Mouse (Mus musculus) limb, embryonic 11.5 days (tissue): ENCODE results near the gene Podxl. TPM values are rescaled to one million over a fixed set of nuclear protein-coding genes. Genes with fewer than 3 reads are reported as not detected.

ENCODE experiments used
- ATAC-seq: fragments of 200-750 bp; cut with Nextera tagmentation; 2 replicates; pipeline ENCODE4 v1.8.0; 2017; ENCODE audit warnings: low read depth; ENCODE audit not compliant: insufficient number of reproducible peaks, low FRiP score, low TSS enrichment
- DNase-seq: peaks from one replicate; pipeline ENCODE4 v3.0.0-alpha.2; 2015; ENCODE audit warnings: low spot score
- H3K27ac ChIP-seq: fragments of 300-500 bp; sonication (generic); replicated peaks from 2 replicates; pipeline ENCODE4 v1.5.1; 2014; ENCODE audit warnings: low read depth, mild to moderate bottlenecking, low read length
- H3K27me3 ChIP-seq: fragments of 300-500 bp; sonication (generic); 2 replicates; pipeline ENCODE4 v1.6.1; 2014; ENCODE audit warnings: mild to moderate bottlenecking, low read length, mixed read lengths; ENCODE audit not compliant: control insufficient read depth, insufficient read depth
- H3K36me3 ChIP-seq: fragments of 300-500 bp; sonication (generic); 2 replicates; pipeline ENCODE4 v1.6.1; 2014; ENCODE audit warnings: mild to moderate bottlenecking, low read length, moderate library complexity, mixed read lengths; ENCODE audit not compliant: control insufficient read depth, insufficient read depth
- H3K4me1 ChIP-seq: fragments of 300-500 bp; sonication (generic); 2 replicates; pipeline ENCODE4 v1.6.1; 2014; ENCODE audit warnings: low read length, mixed read lengths; ENCODE audit not compliant: control insufficient read depth, insufficient read depth
- H3K4me2 ChIP-seq: fragments of 300-500 bp; sonication (generic); 2 replicates; pipeline ENCODE4 v1.6.1; 2014; ENCODE audit warnings: low read depth, mild to moderate bottlenecking, moderate library complexity; ENCODE audit not compliant: severe bottlenecking
- H3K4me3 ChIP-seq: fragments of 300-500 bp; sonication (generic); 2 replicates; pipeline ENCODE4 v1.5.1; 2014; ENCODE audit warnings: low read depth, low read length
- H3K9ac ChIP-seq: fragments of 300-500 bp; sonication (generic); 2 replicates; pipeline ENCODE4 v1.6.1; 2014; ENCODE audit warnings: mild to moderate bottlenecking, low read length
- H3K9me3 ChIP-seq: fragments of 300-500 bp; sonication (generic); 2 replicates; pipeline ENCODE4 v1.6.1; 2016; ENCODE audit warnings: low read length; ENCODE audit not compliant: control insufficient read depth
- WGBS: fragments of 180-500 bp; shearing (Covaris S2); extraction: QIAGEN DNeasy Blood & Tissue Kit; methylation state at CpG from one replicate; pipeline ENCODE4 v1.1.7; 2014; 5-methylcytosine and 5-hydroxymethylcytosine counted together
- polyA plus RNA-seq: library from polyadenylated mRNA; unstranded; fragments of >200 nt; fragmentation: Nextera tagmentation; extraction: Ambion mirVana; gene quantifications from 2 replicates; pipeline ENCODE4 v1.2.1, GENCODE M21; 2014

Podxl gene
- polyA plus RNA-seq, 1 experiment from 2014 or later = 6.1 TPM

DNA sequence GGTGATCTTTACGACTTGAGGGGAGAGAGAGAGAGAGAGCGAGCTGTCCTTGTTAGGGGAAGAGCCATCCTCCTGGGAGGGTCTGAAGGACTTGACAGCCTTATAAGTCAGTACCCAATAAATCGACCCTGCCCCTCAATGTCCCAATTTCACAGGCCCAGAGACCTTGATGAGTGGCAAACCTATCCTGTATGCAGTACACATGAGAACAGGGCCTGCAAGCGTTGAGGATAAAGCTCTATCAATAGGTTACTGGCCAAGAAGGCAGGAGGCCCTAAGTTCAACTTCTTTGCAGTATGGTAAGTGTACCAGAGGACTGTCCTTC is 33.3 kb upstream of the Podxl start:
- no peaks in the 10 kb centered on the region for H3K27me3 ChIP-seq
- no peaks in the 10 kb centered on the region for H3K9me3 ChIP-seq
- H3K4me1 ChIP-seq = peaks cover 9% of the 10 kb centered on the region
- no peak overlapping the region for H3K4me3 ChIP-seq
- DNase-seq (no peak), ATAC-seq (no peak)
- H3K9ac ChIP-seq = no peak overlapping the region
- no peak overlapping the region for H3K27ac ChIP-seq
- WGBS = 45% methylated on average over 4 of the region's 4 CpGs
- no peak overlapping the region for H3K4me2 ChIP-seq
- H3K36me3 ChIP-seq = no peaks in the 10 kb centered on the region

- H3K9ac ChIP-seq = 0 out of 2 replicates have a peak overlapping the region, but pooled peaks have one; percentile 17
- no peak overlapping the region; the same call in 1 of the 2 replicates for H3K4me2 ChIP-seq
Measured at GRCm38 (mm10) chr6:31596346-31597135, 32.8 kb upstream of the Podxl start.

GRCm38 (mm10) chr6:31592579-31593238 is 28.9 kb upstream of the Podxl start:
- ATAC-seq (no peak), DNase-seq (no peak)
- Histone ChIP-seq H3K27me3 (no peaks in the 10 kb centered on the region), H3K9ac (no peak overlapping the region), H3K4me3 (no peak overlapping the region), H3K36me3 (no peaks in the 10 kb centered on the region), H3K4me2 (no peak overlapping the region), H3K27ac (no peak overlapping the region), H3K4me1 (0 out of 2 replicates have a peak, but pooled peaks cover 7% of the 10 kb centered on the region), H3K9me3 (no peaks in the 10 kb centered on the region)
- 87% methylated on average over 1 of the region's 1 CpGs for WGBS

More at GRCm38 (mm10) chr6:31596346-31597135, 32.8 kb upstream of the Podxl start:
- Histone ChIP-seq H3K27me3 (no peaks in the 10 kb centered on the region), H3K4me1 (peaks cover 9% of the 10 kb centered on the region), H3K27ac (no peak overlapping the region), H3K4me3 (no peak overlapping the region), H3K9me3 (no peaks in the 10 kb centered on the region), H3K36me3 (no peaks in the 10 kb centered on the region)
- 35% methylated on average over 20 of the region's 20 CpGs for WGBS
- DNase-seq (peak; percentile 54), ATAC-seq (no peak)

- H3K4me1 ChIP-seq = 0 out of 2 replicates have a peak, but pooled peaks cover 7% of the 10 kb centered on the region
- H3K4me2 ChIP-seq = no peak overlapping the region
- DNase-seq (no peak), ATAC-seq (no peak)
- H3K4me3 ChIP-seq = no peak overlapping the region
- no peak overlapping the region for H3K9ac ChIP-seq
- no peaks in the 10 kb centered on the region for H3K9me3 ChIP-seq
- 71% methylated on average over 2 of the region's 2 CpGs for WGBS
- H3K36me3 ChIP-seq = no peaks in the 10 kb centered on the region
- no peaks in the 10 kb centered on the region for H3K27me3 ChIP-seq
- no peak overlapping the region for H3K27ac ChIP-seq
Measured at GRCm38 (mm10) chr6:31592128-31592527, 28.3 kb upstream of the Podxl start.

DNA sequence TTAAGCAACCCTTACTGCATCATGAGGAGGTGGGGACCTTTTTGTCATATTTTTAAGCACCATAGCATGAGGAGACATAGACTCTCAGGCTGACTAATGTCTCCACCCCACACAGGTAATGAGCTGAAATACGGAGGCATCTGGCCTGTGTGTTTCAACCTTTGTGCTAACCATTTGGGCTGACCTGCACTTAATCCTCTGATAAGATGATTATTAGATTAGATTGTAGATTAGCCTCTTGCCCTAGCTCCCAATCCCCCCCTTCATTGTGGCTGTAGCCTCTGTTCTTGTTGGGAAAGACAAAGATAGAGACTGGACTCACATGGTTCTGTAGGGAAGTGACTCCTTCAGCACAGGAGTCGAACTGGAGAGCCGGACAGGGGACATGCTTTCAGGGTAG is 27.9 kb upstream of the Podxl start:
- DNase-seq (no peak), ATAC-seq (no peak)
- H3K27me3 ChIP-seq = no peaks in the 10 kb centered on the region
- no peak overlapping the region for H3K27ac ChIP-seq
- no peak overlapping the region for H3K4me2 ChIP-seq
- no peak overlapping the region for H3K9ac ChIP-seq
- WGBS = 81% methylated on average over 3 of the region's 3 CpGs
- no peaks in the 10 kb centered on the region for H3K36me3 ChIP-seq
- no peak overlapping the region for H3K4me3 ChIP-seq
- no peaks in the 10 kb centered on the region for H3K9me3 ChIP-seq
- H3K4me1 ChIP-seq = 0 out of 2 replicates have a peak, but pooled peaks cover 4% of the 10 kb centered on the region

- Histone ChIP-seq H3K9me3 (no peaks in the 10 kb centered on the region), H3K27me3 (no peaks in the 10 kb centered on the region), H3K4me1 (no peaks in the 10 kb centered on the region), H3K9ac (no peak overlapping the region), H3K36me3 (no peaks in the 10 kb centered on the region), H3K4me2 (no peak overlapping the region), H3K4me3 (no peak overlapping the region), H3K27ac (no peak overlapping the region)
- DNase-seq (no peak), ATAC-seq (no peak)
- WGBS = 76% methylated on average over 2 of the region's 2 CpGs
Measured at GRCm38 (mm10) chr6:31590754-31591153, 27.0 kb upstream of the Podxl start.

- Histone ChIP-seq H3K4me1 (no peaks in the 10 kb centered on the region), H3K4me2 (no peak overlapping the region), H3K36me3 (no peaks in the 10 kb centered on the region), H3K4me3 (no peak overlapping the region), H3K27me3 (no peaks in the 10 kb centered on the region), H3K9ac (no peak overlapping the region), H3K27ac (no peak overlapping the region), H3K9me3 (no peaks in the 10 kb centered on the region)
- DNase-seq (no peak), ATAC-seq (no peak)
- WGBS = 88% methylated on average over 3 of the region's 3 CpGs
Measured at GRCm38 (mm10) chr6:31589268-31589667, 25.5 kb upstream of the Podxl start.

DNA sequence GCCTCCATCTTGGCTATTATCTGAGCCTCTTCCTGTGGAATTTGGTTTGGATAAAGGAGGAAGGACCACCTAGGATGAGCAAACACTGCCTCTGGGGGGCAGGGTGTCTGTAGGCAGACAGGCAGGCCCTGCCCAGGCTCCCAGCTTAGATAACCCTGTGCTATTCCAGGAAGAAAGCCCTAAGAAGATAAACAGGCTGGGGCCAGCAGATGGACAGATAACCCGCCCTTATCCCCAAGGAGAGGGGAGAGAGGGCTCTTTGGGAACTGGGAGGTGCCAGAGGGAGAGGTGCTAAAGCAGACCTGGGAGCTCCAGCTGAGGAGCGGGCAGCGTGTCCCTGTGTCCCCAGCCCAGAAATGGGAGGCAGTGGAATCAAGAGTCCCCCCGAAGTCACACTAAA is 23.9 kb upstream of the Podxl start:
- no peaks in the 10 kb centered on the region for H3K9me3 ChIP-seq
- no peak overlapping the region for H3K9ac ChIP-seq
- ATAC-seq = no peak
- no peaks in the 10 kb centered on the region for H3K36me3 ChIP-seq
- no peak overlapping the region for H3K27ac ChIP-seq
- no peak overlapping the region for H3K4me2 ChIP-seq
- 43% methylated on average over 4 of the region's 4 CpGs for WGBS
- H3K27me3 ChIP-seq = no peaks in the 10 kb centered on the region
- H3K4me3 ChIP-seq = no peak overlapping the region
- DNase-seq = no peak
- no peaks in the 10 kb centered on the region for H3K4me1 ChIP-seq
